Mouse (Mus musculus): Measurements from ENCODE around the gene Babam2. TPM values are rescaled to one million over a fixed set of nuclear protein-coding genes. Genes with fewer than 3 reads are reported as not detected.

Gene Babam2
- polyA plus RNA-seq (2015; fragmentation: Nextera tagmentation; extraction: Ambion mirVana): 82.7 and 90.2 TPM in 2 replicates

- H3K27ac ChIP-seq: peak within 1 kb of the TSS; percentile 98
- no peaks in the 10 kb centered on the region for H3K9me3 ChIP-seq (replicated peaks; ENCODE audit: low read length)
- H3K4me2 ChIP-seq (ENCODE audit: low read length): peak within 1 kb of the TSS; percentile 81
- no peak for TF ChIP-seq CTCF (IDR thresholded peaks at IDR 0.05; ENCODE audit: low read depth)
- H3K27me3 ChIP-seq (ENCODE audit: insufficient read depth, low read length): no peaks in the 10 kb centered on the region
- H3K36me3 ChIP-seq (ENCODE audit: insufficient read depth, low read length): no peaks in the 10 kb centered on the region
- peak within 1 kb of the TSS; percentile 75 for H3K4me3 ChIP-seq (replicated peaks; ENCODE audit: low read depth, low read length)
- peak; percentile 91 for DNase-seq (ENCODE audit: low spot score)
- H3K4me1 ChIP-seq (replicated peaks; ENCODE audit: insufficient read depth, low read length): no peaks in the 10 kb centered on the region
- WGBS: under 1% methylated on average over 71 of the region's 71 CpGs
- peak; percentile 94 for ATAC-seq (replicated peaks; ENCODE audit: low FRiP score, low read depth)
- H3K9ac ChIP-seq (ENCODE audit: low read depth, low read length): peak within 1 kb of the TSS; percentile 86
Measured at GRCm38 (mm10) chr5:31697644-31698296, at the start of gene Babam2. Gene Babam2 (plus strand): TSS chr5:31697684.

GRCm38 (mm10) chr5:31650518-31651288 is 46.8 kb upstream of the Babam2 start:
- Histone ChIP-seq H3K27me3 (ENCODE audit: insufficient read depth, low read length) (no peaks in the 10 kb centered on the region), H3K4me2 (ENCODE audit: low read length) (no peak overlapping the region), H3K4me1 (replicated peaks; ENCODE audit: insufficient read depth, low read length) (no peaks in the 10 kb centered on the region), H3K4me3 (replicated peaks; ENCODE audit: low read depth, low read length) (no peak overlapping the region), H3K9me3 (replicated peaks; ENCODE audit: low read length) (no peaks in the 10 kb centered on the region), H3K27ac (no peak overlapping the region), H3K9ac (ENCODE audit: low read depth, low read length) (no peak overlapping the region), H3K36me3 (ENCODE audit: insufficient read depth, low read length) (0 out of 2 replicates have a peak, but pooled peaks cover 2% of the 10 kb centered on the region)
- TF ChIP-seq CTCF (IDR thresholded peaks at IDR 0.05; ENCODE audit: low read depth): no peak
- ATAC-seq (replicated peaks; ENCODE audit: low FRiP score, low read depth): no peak
- 86% methylated on average over 2 of the region's 2 CpGs for WGBS
- no peak for DNase-seq (ENCODE audit: low spot score)

GRCm38 (mm10) chr5:31655688-31656190 is 41.7 kb upstream of the Babam2 start:
- Histone ChIP-seq H3K4me2 (ENCODE audit: low read length) (no peak overlapping the region), H3K9me3 (replicated peaks; ENCODE audit: low read length) (no peaks in the 10 kb centered on the region), H3K27ac (no peak overlapping the region), H3K36me3 (ENCODE audit: insufficient read depth, low read length) (0 out of 2 replicates have a peak, but pooled peaks cover 2% of the 10 kb centered on the region), H3K4me3 (replicated peaks; ENCODE audit: low read depth, low read length) (no peak overlapping the region), H3K4me1 (replicated peaks; ENCODE audit: insufficient read depth, low read length) (no peaks in the 10 kb centered on the region), H3K9ac (ENCODE audit: low read depth, low read length) (no peak overlapping the region), H3K27me3 (ENCODE audit: insufficient read depth, low read length) (no peaks in the 10 kb centered on the region)
- TF ChIP-seq CTCF (IDR thresholded peaks at IDR 0.05; ENCODE audit: low read depth): no peak
- 87% methylated on average over 1 of the region's 1 CpGs for WGBS
- DNase-seq (ENCODE audit: low spot score) (no peak), ATAC-seq (replicated peaks; ENCODE audit: low FRiP score, low read depth) (no peak)

GRCm38 (mm10) chr5:31666176-31666575 is 31.3 kb upstream of the Babam2 start:
- TF ChIP-seq CTCF (IDR thresholded peaks at IDR 0.05; ENCODE audit: low read depth): no peak

GRCm38 (mm10) chr5:31668325-31668968 is 29.0 kb upstream of the Babam2 start:
- no peak overlapping the region for H3K9ac ChIP-seq (ENCODE audit: low read depth, low read length)
- H3K4me3 ChIP-seq (replicated peaks; ENCODE audit: low read depth, low read length): no peak overlapping the region
- no peak overlapping the region for H3K27ac ChIP-seq
- no peaks in the 10 kb centered on the region for H3K27me3 ChIP-seq (ENCODE audit: insufficient read depth, low read length)
- WGBS: 48% methylated on average over 13 of the region's 13 CpGs
- peak; percentile 32 for DNase-seq (ENCODE audit: low spot score)
- no peak for TF ChIP-seq CTCF (IDR thresholded peaks at IDR 0.05; ENCODE audit: low read depth)
- H3K9me3 ChIP-seq (replicated peaks; ENCODE audit: low read length): no peaks in the 10 kb centered on the region
- no peak for ATAC-seq (replicated peaks; ENCODE audit: low FRiP score, low read depth)
- no peaks in the 10 kb centered on the region for H3K36me3 ChIP-seq (ENCODE audit: insufficient read depth, low read length)
- H3K4me2 ChIP-seq (ENCODE audit: low read length): no peak overlapping the region
- no peaks in the 10 kb centered on the region for H3K4me1 ChIP-seq (replicated peaks; ENCODE audit: insufficient read depth, low read length)

More at GRCm38 (mm10) chr5:31666176-31666575, 31.3 kb upstream of the Babam2 start:
- H3K4me2 ChIP-seq (ENCODE audit: low read length): no peak overlapping the region
- 13% methylated on average over 1 of the region's 1 CpGs for WGBS
- ATAC-seq (replicated peaks; ENCODE audit: low FRiP score, low read depth): no peak
- H3K36me3 ChIP-seq (ENCODE audit: insufficient read depth, low read length): no peaks in the 10 kb centered on the region
- no peaks in the 10 kb centered on the region for H3K9me3 ChIP-seq (replicated peaks; ENCODE audit: low read length)
- H3K9ac ChIP-seq (ENCODE audit: low read depth, low read length): no peak overlapping the region
- no peaks in the 10 kb centered on the region for H3K27me3 ChIP-seq (ENCODE audit: insufficient read depth, low read length)
- H3K4me1 ChIP-seq (replicated peaks; ENCODE audit: insufficient read depth, low read length): no peaks in the 10 kb centered on the region
- no peak overlapping the region for H3K4me3 ChIP-seq (replicated peaks; ENCODE audit: low read depth, low read length)
- no peak for DNase-seq (ENCODE audit: low spot score)
- H3K27ac ChIP-seq: no peak overlapping the region

GRCm38 (mm10) chr5:31669984-31670383 is 27.5 kb upstream of the Babam2 start:
- DNase-seq (ENCODE audit: low spot score) (no peak), ATAC-seq (replicated peaks; ENCODE audit: low FRiP score, low read depth) (no peak)
- no peaks in the 10 kb centered on the region for H3K27me3 ChIP-seq (ENCODE audit: insufficient read depth, low read length)
- no peak overlapping the region for H3K4me2 ChIP-seq (ENCODE audit: low read length)
- no peaks in the 10 kb centered on the region for H3K4me1 ChIP-seq (replicated peaks; ENCODE audit: insufficient read depth, low read length)
- H3K4me3 ChIP-seq (replicated peaks; ENCODE audit: low read depth, low read length): no peak overlapping the region
- H3K9me3 ChIP-seq (replicated peaks; ENCODE audit: low read length): no peaks in the 10 kb centered on the region
- no peak overlapping the region for H3K27ac ChIP-seq
- TF ChIP-seq CTCF (IDR thresholded peaks at IDR 0.05; ENCODE audit: low read depth): no peak
- H3K36me3 ChIP-seq (ENCODE audit: insufficient read depth, low read length): no peaks in the 10 kb centered on the region
- H3K9ac ChIP-seq (ENCODE audit: low read depth, low read length): no peak overlapping the region
- WGBS: 67% methylated on average over 5 of the region's 5 CpGs
